Mouse (Mus musculus): ENCODE results near the gene Tob2. TPM values are rescaled to one million over a fixed set of nuclear protein-coding genes. Genes with fewer than 3 reads are reported as not detected.

The Tob2 gene
- polyA plus RNA-seq (2014; fragmentation: Illumina TruSeq; extraction: RNeasy Lipid Tissue Mini Kit (QIAGEN cat#74804); ENCODE audit: low read depth, low replicate concordance), result 26.1 TPM

DNA sequence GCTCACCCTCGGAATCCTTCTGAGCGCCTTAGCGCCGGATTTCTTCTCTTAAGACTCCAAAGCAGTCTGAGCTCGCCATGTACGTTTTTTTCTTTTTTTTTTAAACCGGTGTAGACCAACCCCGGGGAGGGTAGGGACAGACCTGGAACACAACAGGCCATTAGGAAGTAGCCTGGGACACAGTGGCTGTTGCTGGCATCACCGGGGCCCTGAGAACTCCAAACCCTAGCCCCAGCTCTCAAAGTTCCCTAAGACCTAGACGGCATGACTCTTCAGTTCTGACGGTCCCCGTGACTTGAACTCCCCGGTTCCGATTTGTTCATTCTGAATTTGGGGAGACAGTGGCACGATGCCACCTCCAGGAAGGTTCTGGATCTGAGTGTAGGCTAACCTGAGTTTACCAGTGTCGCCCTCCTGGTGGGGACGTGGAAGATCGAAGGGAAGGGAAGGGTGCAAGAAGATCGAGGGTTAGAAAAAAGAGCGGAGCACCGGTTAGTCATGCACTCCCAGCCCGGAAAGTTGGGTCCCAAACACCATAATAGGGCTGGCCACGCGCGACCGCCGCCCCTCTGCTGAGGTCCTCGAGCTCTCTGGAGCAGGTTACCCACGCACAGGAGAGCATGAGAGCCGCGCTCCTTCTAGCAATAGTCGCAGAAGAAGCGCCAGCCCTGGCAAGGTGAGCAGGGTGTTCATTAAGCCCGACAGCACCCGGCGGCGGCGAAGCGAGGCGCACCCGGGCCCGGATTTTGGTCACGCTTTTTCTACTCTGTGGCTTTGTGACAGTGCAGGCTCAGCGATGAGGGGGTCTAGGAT is at the start of gene Tob2:
Gene Tob2, minus strand, starts transcription at position 280 of the 813 bp plus-strand sequence.

DNA sequence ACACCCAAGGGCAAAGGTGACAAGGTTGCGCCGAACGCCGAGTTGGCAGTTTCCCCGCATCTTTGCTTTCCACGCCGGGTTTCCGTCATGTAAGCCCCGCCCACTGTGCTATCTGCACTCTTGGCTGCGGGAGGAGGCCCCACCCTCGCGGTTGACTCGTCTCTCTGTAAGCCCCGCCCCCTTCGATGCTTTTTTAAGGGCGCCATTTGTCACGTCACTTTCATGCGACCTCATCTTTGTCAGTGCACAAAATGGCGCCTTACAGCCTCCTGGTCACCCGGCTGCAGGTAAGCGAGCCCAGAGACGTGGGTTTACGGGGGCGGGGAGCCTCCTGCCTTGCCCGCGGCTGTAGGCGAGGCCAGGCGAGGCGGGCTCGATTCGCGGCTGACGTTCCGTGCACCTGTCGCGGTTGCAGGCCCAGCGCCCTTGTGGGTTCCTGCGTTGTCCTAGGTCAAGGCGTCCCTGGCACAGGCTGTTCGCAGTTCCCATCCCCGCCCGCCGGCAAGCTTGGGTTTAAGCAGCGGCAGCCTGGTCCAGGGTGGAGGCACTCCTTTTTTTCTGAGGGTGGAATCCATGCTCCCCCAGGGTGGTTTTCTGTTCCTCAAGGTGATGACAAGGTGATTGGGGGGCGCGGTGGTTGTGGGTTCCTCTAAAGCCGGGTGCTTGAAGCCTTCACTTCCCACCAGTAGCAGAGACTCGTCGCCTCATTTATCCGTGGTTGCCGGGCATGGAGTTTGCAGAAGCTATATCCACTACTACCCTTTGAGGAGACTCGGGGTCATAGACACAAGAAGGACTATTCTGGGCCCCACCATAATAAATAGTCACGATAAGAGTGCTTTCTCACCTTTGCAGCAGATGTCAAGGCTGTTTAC is 13.9 kb upstream of the Tob2 start, which contains the start of gene Aco2:
Gene Aco2, plus strand, starts transcription at position 48 of the 875 bp plus-strand sequence.

DNA sequence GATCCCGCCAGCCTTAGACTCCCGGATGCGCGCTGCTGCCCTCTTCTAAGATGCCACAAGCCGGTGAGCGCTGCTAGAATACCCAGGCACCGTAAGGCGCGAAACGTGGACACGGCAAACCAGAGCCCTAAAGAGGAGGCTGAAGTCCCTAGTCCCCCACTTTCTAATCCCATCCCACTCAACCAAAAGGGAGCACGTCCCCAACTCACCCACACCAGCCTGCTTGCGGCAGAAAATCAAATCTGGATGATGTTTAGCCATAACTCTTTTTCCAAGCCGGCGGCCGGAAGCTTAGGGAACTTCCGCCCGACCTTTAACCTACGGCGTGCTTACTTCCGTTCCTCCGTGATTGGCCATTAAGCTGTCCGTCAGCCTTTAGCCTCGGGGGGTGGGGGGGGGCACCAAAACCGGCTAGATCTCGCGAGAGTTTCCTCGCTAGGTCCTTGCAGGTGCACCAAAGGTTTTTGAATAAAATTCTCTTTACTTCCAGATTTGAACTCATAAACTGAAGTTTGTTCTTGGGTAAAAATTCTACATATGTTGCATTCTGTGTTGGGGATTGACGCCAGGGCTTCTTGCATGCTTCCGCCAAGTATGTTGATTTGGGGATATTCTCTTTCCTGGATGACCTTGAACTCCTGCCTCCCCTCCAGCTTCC is 13.1 kb upstream of the Tob2 start, which contains the start of gene Phf5a:
Gene Phf5a, minus strand, starts transcription at position 308 of the 658 bp plus-strand sequence.

DNA sequence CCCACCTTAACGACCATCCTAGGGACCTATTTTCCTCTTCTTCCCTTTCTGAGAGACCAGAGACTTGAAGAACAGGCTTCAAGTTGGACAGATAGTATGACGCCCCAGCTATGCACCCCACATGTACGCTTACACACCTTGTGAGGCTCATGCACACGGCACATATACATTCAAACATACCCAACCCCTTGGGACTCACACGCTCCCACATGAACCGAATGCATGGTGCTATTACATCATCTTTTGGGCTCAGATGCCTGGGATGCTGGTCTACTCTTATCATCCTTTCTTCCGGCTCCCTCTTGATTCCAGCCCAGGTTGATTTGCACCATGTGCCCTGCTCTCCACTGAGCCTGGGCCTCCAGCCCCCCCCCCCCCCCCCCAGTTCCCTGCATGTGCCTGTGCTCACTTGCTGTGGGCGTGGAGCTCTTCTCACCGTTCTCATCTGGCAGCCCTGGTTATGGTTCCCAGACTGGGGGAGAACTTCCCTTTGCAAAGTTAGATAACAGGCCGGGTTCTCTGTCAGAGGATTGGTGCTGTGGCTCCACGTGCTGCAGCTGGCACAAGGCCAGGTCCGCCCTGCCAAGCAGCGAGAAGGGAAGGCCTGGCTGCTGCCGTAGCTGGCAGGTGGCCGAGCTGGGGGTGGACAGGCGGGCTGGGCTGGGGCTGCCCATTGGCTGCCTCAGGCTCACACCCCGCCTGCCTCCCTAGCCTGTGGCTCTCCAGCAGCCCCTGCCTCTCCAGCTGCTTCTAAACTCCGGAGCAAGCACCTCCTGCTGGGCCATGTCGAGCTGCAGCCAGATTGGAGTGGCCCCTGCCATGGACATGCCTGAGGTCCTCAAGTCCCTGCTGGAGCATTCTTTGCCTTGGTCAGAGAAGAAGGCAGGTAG is 56.4 kb downstream of the Tob2 start, which contains the start of gene Tef:
Gene Tef, plus strand, starts transcription at position 421 of the 890 bp plus-strand sequence.

Other genes starting within 250 kb of the Tob2 start
- 14.9 TPM for gene L3mbtl2, start 194.9 kb downstream of the Tob2 start, polyA plus RNA-seq (2014; fragmentation: Illumina TruSeq; extraction: RNeasy Lipid Tissue Mini Kit (QIAGEN cat#74804); ENCODE audit: low read depth, low replicate concordance)
- 1.8 TPM for gene Chadl, start 161.5 kb downstream of the Tob2 start, polyA plus RNA-seq (2014; fragmentation: Illumina TruSeq; extraction: RNeasy Lipid Tissue Mini Kit (QIAGEN cat#74804); ENCODE audit: low read depth, low replicate concordance)
- 38.4 TPM for gene Zc3h7b, start 113.7 kb downstream of the Tob2 start, polyA plus RNA-seq (2014; fragmentation: Illumina TruSeq; extraction: RNeasy Lipid Tissue Mini Kit (QIAGEN cat#74804); ENCODE audit: low read depth, low replicate concordance)
- 33.2 TPM for gene Rangap1, start 113.3 kb downstream of the Tob2 start, polyA plus RNA-seq (2014; fragmentation: Illumina TruSeq; extraction: RNeasy Lipid Tissue Mini Kit (QIAGEN cat#74804); ENCODE audit: low read depth, low replicate concordance)
- gene Tef, start 56.4 kb downstream of the Tob2 start, polyA plus RNA-seq (2014; fragmentation: Illumina TruSeq; extraction: RNeasy Lipid Tissue Mini Kit (QIAGEN cat#74804); ENCODE audit: low read depth, low replicate concordance), result 55.8 TPM
- 40.8 TPM for gene Phf5a, start 13.1 kb upstream of the Tob2 start, polyA plus RNA-seq (2014; fragmentation: Illumina TruSeq; extraction: RNeasy Lipid Tissue Mini Kit (QIAGEN cat#74804); ENCODE audit: low read depth, low replicate concordance)
- 207 TPM for gene Aco2, start 13.5 kb upstream of the Tob2 start, polyA plus RNA-seq (2014; fragmentation: Illumina TruSeq; extraction: RNeasy Lipid Tissue Mini Kit (QIAGEN cat#74804); ENCODE audit: low read depth, low replicate concordance)
- 16.8 TPM for gene Polr3h, start 67.4 kb upstream of the Tob2 start, polyA plus RNA-seq (2014; fragmentation: Illumina TruSeq; extraction: RNeasy Lipid Tissue Mini Kit (QIAGEN cat#74804); ENCODE audit: low read depth, low replicate concordance)
- gene Csdc2, start 78.0 kb upstream of the Tob2 start, polyA plus RNA-seq (2014; fragmentation: Illumina TruSeq; extraction: RNeasy Lipid Tissue Mini Kit (QIAGEN cat#74804); ENCODE audit: low read depth, low replicate concordance), result 6.1 TPM
- gene Pmm1, start 102.1 kb upstream of the Tob2 start, polyA plus RNA-seq (2014; fragmentation: Illumina TruSeq; extraction: RNeasy Lipid Tissue Mini Kit (QIAGEN cat#74804); ENCODE audit: low read depth, low replicate concordance), result 39.8 TPM
- 2.9 TPM for gene 1700029P11Rik, start 121.7 kb upstream of the Tob2 start, polyA plus RNA-seq (2014; fragmentation: Illumina TruSeq; extraction: RNeasy Lipid Tissue Mini Kit (QIAGEN cat#74804); ENCODE audit: low read depth, low replicate concordance)
- 23.7 TPM for gene Xrcc6, start 129.0 kb upstream of the Tob2 start, polyA plus RNA-seq (2014; fragmentation: Illumina TruSeq; extraction: RNeasy Lipid Tissue Mini Kit (QIAGEN cat#74804); ENCODE audit: low read depth, low replicate concordance)
- gene Desi1, start 175.1 kb upstream of the Tob2 start, polyA plus RNA-seq (2014; fragmentation: Illumina TruSeq; extraction: RNeasy Lipid Tissue Mini Kit (QIAGEN cat#74804); ENCODE audit: low read depth, low replicate concordance), result 28.8 TPM
- gene Snu13, start 188.8 kb upstream of the Tob2 start, polyA plus RNA-seq (2014; fragmentation: Illumina TruSeq; extraction: RNeasy Lipid Tissue Mini Kit (QIAGEN cat#74804); ENCODE audit: low read depth, low replicate concordance), result 97.2 TPM
- gene 4930407I10Rik, start 200.4 kb upstream of the Tob2 start, polyA plus RNA-seq (2014; fragmentation: Illumina TruSeq; extraction: RNeasy Lipid Tissue Mini Kit (QIAGEN cat#74804); ENCODE audit: low read depth, low replicate concordance), result 1.7 TPM
- 0.10 TPM for gene Mei1, start 211.2 kb upstream of the Tob2 start, polyA plus RNA-seq (2014; fragmentation: Illumina TruSeq; extraction: RNeasy Lipid Tissue Mini Kit (QIAGEN cat#74804); ENCODE audit: low read depth, low replicate concordance)

Measured in adipose tissue, adult 10 weeks (tissue).